Mouse (Mus musculus) neural tube, embryonic 13.5 days (tissue): Measurements from ENCODE around the gene Zbtb8os. TPM values are rescaled to one million over a fixed set of nuclear protein-coding genes. Genes with fewer than 3 reads are reported as not detected.
"Not testable (repeated sequence)": the region's sequence is repeated elsewhere in the genome, so short reads cannot be mapped to it uniquely, and the experiment has no call there.

Experiments
- ATAC-seq: fragments of 200-750 bp; cut with Nextera tagmentation; 2 replicates; pipeline ENCODE4 v1.8.0; 2017; ENCODE audit warnings: low read depth, mild to moderate bottlenecking, moderate TSS enrichment, moderate library complexity
- H3K27ac ChIP-seq: fragments of 300-500 bp; sonication (generic); replicated peaks from 2 replicates; pipeline ENCODE4 v1.5.1; 2015; ENCODE audit warnings: moderate library complexity, mild to moderate bottlenecking, inconsistent platforms
- H3K27me3 ChIP-seq: fragments of 300-500 bp; sonication (generic); 2 replicates; pipeline ENCODE4 v1.6.1; 2015; ENCODE audit warnings: mild to moderate bottlenecking, inconsistent platforms
- H3K36me3 ChIP-seq: fragments of 300-500 bp; sonication (generic); 2 replicates; pipeline ENCODE4 v1.6.1; 2015; ENCODE audit warnings: mild to moderate bottlenecking, inconsistent platforms
- H3K4me1 ChIP-seq: fragments of 300-500 bp; sonication (generic); replicated peaks from 2 replicates; pipeline ENCODE4 v1.6.1; 2015; ENCODE audit warnings: inconsistent platforms
- H3K4me2 ChIP-seq: fragments of 300-500 bp; sonication (generic); 2 replicates; pipeline ENCODE4 v1.6.1; 2015; ENCODE audit warnings: inconsistent platforms, mild to moderate bottlenecking, moderate library complexity
- H3K4me3 ChIP-seq: fragments of 300-500 bp; sonication (generic); 2 replicates; pipeline ENCODE4 v1.5.1; 2015; ENCODE audit warnings: mild to moderate bottlenecking, inconsistent platforms
- H3K9ac ChIP-seq: fragments of 300-500 bp; sonication (generic); 2 replicates; pipeline ENCODE4 v1.6.1; 2015; ENCODE audit warnings: moderate library complexity, mild to moderate bottlenecking, inconsistent platforms
- H3K9me3 ChIP-seq: fragments of 300-500 bp; sonication (generic); 2 replicates; pipeline ENCODE4 v1.6.1; 2016; ENCODE audit warnings: inconsistent platforms
- WGBS: fragments of 180-500 bp; shearing (Covaris S2); methylation state at CpG from one replicate; pipeline ENCODE4 v1.1.7; 2015; 5-methylcytosine and 5-hydroxymethylcytosine counted together
- polyA plus RNA-seq: library from polyadenylated mRNA; unstranded; fragments of >200 nt; fragmentation: Nextera tagmentation; extraction: Ambion mirVana; gene quantifications from 2 replicates; pipeline ENCODE4 v1.2.1, GENCODE M21; 2015

Gene Zbtb8os
- polyA plus RNA-seq, 1 experiment from 2014 or later: 28.2 TPM

DNA sequence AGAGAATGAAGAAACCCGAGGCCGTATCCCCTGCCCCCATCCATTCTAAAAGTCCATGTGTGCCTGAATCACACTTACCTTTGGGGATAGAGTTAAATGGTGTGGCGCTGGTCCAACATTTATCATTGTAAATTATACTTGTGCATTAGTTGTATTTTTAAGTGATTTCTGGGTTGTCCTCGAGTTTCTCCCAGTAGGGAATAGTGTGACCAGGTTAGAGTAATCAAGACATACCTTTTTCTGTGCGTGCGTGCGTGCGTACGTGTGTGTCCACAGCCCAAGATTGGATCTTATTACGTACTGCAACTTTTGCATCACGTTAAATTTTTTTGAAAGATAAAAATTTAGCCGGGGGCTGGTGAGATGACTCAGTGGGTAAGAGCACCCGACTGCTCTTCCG lies 796 bp downstream of the Zbtb8os start:
- Histone ChIP-seq H3K9me3 (no peaks in the 10 kb centered on the region), H3K27me3 (no peaks in the 10 kb centered on the region), H3K4me1 (peaks cover 40% of the 10 kb centered on the region), H3K4me3 (peak overlapping the region; percentile 62), H3K27ac (peak overlapping the region; percentile 99), H3K9ac (peak overlapping the region; percentile 80), H3K36me3 (peaks cover 10% of the 10 kb centered on the region), H3K4me2 (peak overlapping the region; percentile 83)
- no peak for ATAC-seq
- 49% methylated on average over 14 of the region's 14 CpGs for WGBS

GRCm38 (mm10) chr4:129339743-129340142 lies 4.2 kb downstream of the Zbtb8os start:
- H3K9ac ChIP-seq: no peak overlapping the region
- no peak overlapping the region for H3K27ac ChIP-seq
- no peak for ATAC-seq
- H3K9me3 ChIP-seq: no peaks in the 10 kb centered on the region
- H3K27me3 ChIP-seq: no peaks in the 10 kb centered on the region
- H3K4me3 ChIP-seq: no peak overlapping the region
- H3K36me3 ChIP-seq: peaks cover 32% of the 10 kb centered on the region
- peaks cover 12% of the 10 kb centered on the region for H3K4me1 ChIP-seq
- WGBS: 100% methylated on average over 3 of the region's 3 CpGs
- H3K4me2 ChIP-seq: no peak overlapping the region

DNA sequence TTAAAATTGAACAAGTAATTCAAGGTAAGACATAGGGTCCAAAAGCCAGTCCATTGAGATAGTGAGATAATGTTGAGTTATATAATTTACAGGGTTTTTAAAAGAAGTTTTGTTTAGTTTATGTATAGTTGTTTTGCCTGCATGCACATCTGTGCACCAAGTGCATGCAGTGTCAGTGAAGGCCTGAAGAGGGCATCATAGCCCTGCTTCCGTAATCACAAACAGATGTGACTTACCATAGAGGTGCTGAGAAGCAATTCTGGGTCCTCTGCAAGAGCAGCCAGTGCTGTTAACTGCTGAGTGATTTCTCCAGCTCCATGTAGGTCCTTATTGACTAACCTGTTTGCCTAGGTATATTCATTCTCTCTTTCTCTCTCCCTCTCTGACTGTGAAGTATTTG lies 6.4 kb downstream of the Zbtb8os start:
- ATAC-seq: no peak
- no peaks in the 10 kb centered on the region for H3K9me3 ChIP-seq
- H3K4me1 ChIP-seq: peaks cover 3% of the 10 kb centered on the region
- no peak overlapping the region for H3K9ac ChIP-seq
- H3K36me3 ChIP-seq: peaks cover 50% of the 10 kb centered on the region
- no peak overlapping the region for H3K27ac ChIP-seq
- no peaks in the 10 kb centered on the region for H3K27me3 ChIP-seq
- no peak overlapping the region for H3K4me2 ChIP-seq
- no peak overlapping the region for H3K4me3 ChIP-seq
- 89% methylated on average over 1 of the region's 1 CpGs for WGBS

DNA sequence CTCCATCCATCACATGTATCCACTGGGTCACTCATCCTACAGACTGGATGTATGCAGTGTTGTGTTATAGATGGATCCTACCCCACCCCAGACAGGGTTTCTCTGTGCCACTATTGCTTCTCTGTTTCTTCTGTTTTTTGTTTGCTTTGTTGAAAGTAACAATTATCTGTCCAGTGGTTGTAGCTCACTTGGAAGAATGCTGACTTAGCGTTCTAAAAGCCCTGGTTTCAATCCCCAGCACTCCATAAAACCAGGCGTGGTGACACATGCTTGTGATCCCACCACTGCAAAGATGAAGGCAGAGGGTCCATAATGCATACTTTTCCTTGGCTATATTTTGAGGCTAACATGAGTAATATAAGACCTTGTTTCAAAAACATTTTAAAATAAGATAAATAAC lies 7.2 kb downstream of the Zbtb8os start:
- Histone ChIP-seq H3K9ac (no peak overlapping the region), H3K27ac (no peak overlapping the region), H3K9me3 (no peaks in the 10 kb centered on the region), H3K4me2 (no peak overlapping the region), H3K36me3 (peaks cover 52% of the 10 kb centered on the region), H3K27me3 (no peaks in the 10 kb centered on the region), H3K4me3 (no peak overlapping the region), H3K4me1 (no peaks in the 10 kb centered on the region)
- ATAC-seq: no peak
- 85% methylated on average over 2 of the region's 2 CpGs for WGBS

GRCm38 (mm10) chr4:129346481-129347154 lies 11.1 kb downstream of the Zbtb8os start:
- WGBS: 87% methylated on average over 15 of the region's 15 CpGs
- Histone ChIP-seq H3K4me2 (no peak overlapping the region), H3K4me1 (no peaks in the 10 kb centered on the region), H3K4me3 (no peak overlapping the region), H3K36me3 (peaks cover 59% of the 10 kb centered on the region), H3K9me3 (no peaks in the 10 kb centered on the region), H3K27me3 (no peaks in the 10 kb centered on the region), H3K9ac (no peak overlapping the region), H3K27ac (no peak overlapping the region)
- no peak for ATAC-seq

DNA sequence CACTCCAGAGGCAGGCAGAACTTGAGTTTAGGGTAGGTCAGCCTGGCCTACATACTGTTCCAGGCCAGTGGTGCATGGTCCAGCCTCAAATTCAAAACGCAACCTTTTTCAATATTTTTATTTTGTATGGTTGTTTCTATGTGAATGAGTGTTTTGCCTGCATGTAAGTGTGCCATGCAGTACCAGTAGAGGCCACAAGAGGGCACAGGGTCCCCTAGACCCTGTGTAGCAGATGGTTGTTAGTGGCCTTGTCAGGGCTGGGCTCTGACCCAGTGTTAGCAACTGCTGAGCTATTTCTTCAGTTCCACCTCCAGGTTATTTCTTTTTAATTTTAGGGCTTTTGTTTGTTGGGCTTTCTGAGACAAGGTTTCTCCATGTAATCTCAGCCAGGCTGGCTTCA lies 15.1 kb downstream of the Zbtb8os start:
- no peaks in the 10 kb centered on the region for H3K9me3 ChIP-seq
- 11% methylated on average over 1 of the region's 1 CpGs for WGBS
- H3K27ac ChIP-seq: no peak overlapping the region
- H3K27me3 ChIP-seq: no peaks in the 10 kb centered on the region
- H3K36me3 ChIP-seq: peaks cover 49% of the 10 kb centered on the region
- peak; percentile 79; the same call in 1 of the 2 replicates for ATAC-seq
- H3K4me1 ChIP-seq: no peaks in the 10 kb centered on the region
- no peak overlapping the region for H3K9ac ChIP-seq
- no peak overlapping the region for H3K4me2 ChIP-seq
- no peak overlapping the region for H3K4me3 ChIP-seq

GRCm38 (mm10) chr4:129351111-129351510 lies 15.6 kb downstream of the Zbtb8os start:
- H3K27ac ChIP-seq: no peak overlapping the region
- H3K9ac ChIP-seq: no peak overlapping the region
- H3K36me3 ChIP-seq: peaks cover 49% of the 10 kb centered on the region
- H3K4me1 ChIP-seq: no peaks in the 10 kb centered on the region
- ATAC-seq: no peak
- H3K27me3 ChIP-seq: no peaks in the 10 kb centered on the region
- no peak overlapping the region for H3K4me2 ChIP-seq
- no peaks in the 10 kb centered on the region for H3K9me3 ChIP-seq
- WGBS: 76% methylated on average over 6 of the region's 6 CpGs
- no peak overlapping the region for H3K4me3 ChIP-seq

DNA sequence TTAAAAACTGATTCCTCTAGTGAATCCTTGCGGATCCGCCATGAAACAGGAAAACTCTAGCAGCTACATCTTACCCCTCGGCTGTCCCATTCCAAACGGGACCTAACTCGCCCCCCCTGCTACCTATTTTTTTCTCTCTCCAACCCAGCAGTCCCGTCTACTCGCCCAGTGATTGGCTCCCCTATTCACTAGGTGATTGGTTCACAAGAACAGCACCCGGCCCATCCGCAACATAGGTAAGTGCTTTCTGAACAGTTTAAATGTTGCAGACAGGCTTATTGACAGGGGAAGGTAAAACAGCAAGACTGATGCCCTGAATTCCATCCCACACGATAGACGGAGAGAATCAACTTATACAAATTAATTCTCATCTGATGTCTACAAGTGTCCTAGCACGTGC lies 17.7 kb downstream of the Zbtb8os start:
- no peak for ATAC-seq
- Histone ChIP-seq H3K4me3 (no peak overlapping the region), H3K9ac (no peak overlapping the region), H3K27ac (no peak overlapping the region), H3K9me3 (no peaks in the 10 kb centered on the region), H3K27me3 (no peaks in the 10 kb centered on the region), H3K36me3 (peaks cover 58% of the 10 kb centered on the region), H3K4me2 (no peak overlapping the region), H3K4me1 (no peaks in the 10 kb centered on the region)
- WGBS: 92% methylated on average over 12 of the region's 12 CpGs

GRCm38 (mm10) chr4:129354236-129354635 lies 18.7 kb downstream of the Zbtb8os start:
- Histone ChIP-seq H3K4me3 (no peak overlapping the region), H3K27me3 (no peaks in the 10 kb centered on the region), H3K9ac (no peak overlapping the region), H3K9me3 (no peaks in the 10 kb centered on the region), H3K36me3 (peaks cover 64% of the 10 kb centered on the region), H3K4me1 (no peaks in the 10 kb centered on the region), H3K27ac (no peak overlapping the region), H3K4me2 (no peak overlapping the region)
- 83% methylated on average over 15 of the region's 15 CpGs for WGBS
- ATAC-seq: no peak

DNA sequence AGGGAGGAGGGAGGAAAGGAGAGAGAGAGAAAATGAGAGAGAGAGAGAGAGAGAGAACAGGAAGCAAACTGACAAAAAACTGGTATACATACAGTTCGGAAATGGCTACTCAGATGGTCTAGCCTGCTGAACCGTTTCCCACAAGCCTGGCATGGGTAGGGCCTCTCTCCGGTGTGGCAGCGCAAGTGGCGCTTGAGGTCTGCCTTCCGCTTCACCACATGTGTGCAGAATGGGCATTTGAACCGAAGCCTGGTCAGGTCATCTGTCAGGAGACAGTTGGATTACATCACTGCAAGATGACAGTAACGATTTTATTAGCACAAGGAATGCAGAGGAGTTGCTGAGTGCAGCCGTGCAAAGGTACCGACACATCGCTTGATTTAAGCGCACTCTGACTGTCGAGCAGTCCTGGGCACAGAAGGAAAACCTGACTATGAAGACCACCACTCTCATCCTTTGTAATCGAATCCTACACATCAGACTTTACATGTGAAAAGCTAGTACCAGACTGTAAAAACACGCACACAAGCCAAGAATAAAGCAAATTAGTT lies 22.2 kb downstream of the Zbtb8os start:
- no peaks in the 10 kb centered on the region for H3K4me1 ChIP-seq
- ATAC-seq: no peak
- H3K36me3 ChIP-seq: peaks cover 62% of the 10 kb centered on the region
- no peak overlapping the region for H3K27ac ChIP-seq
- H3K9ac ChIP-seq: no peak overlapping the region
- no peak overlapping the region for H3K4me3 ChIP-seq
- H3K9me3 ChIP-seq: no peaks in the 10 kb centered on the region
- H3K4me2 ChIP-seq: no peak overlapping the region
- WGBS: 89% methylated on average over 15 of the region's 15 CpGs
- no peaks in the 10 kb centered on the region for H3K27me3 ChIP-seq

DNA sequence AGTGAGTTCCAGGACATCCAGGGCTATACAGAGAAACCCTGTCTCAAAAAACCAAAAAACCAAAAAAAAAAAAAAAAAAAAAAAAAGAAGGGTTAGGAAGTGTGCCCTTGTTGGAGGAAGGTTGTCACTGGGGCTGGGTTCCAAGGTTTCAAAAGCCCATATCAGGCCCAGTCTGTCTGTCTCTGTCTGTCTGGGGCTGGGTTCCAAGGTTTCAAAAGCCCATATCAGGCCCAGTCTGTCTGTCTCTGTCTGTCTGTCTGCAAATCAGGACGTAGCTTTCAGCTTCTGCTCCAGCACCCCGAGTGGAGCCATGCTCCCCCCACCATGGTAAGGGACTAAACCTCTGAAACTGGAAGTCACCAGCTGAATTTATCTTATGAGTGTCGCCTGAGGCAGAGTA lies 26.7 kb downstream of the Zbtb8os start:
- H3K36me3 ChIP-seq: peaks cover 34% of the 10 kb centered on the region
- 92% methylated on average over 3 of the region's 3 CpGs for WGBS
- H3K9ac ChIP-seq, H3K4me1 ChIP-seq, H3K4me2 ChIP-seq, H3K9me3 ChIP-seq, ATAC-seq, H3K27me3 ChIP-seq, H3K27ac ChIP-seq, H3K4me3 ChIP-seq: not testable (repeated sequence)

GRCm38 (mm10) chr4:129362771-129363170 lies 27.3 kb downstream of the Zbtb8os start:
- no peaks in the 10 kb centered on the region for H3K4me1 ChIP-seq
- no peaks in the 10 kb centered on the region for H3K27me3 ChIP-seq
- peaks cover 32% of the 10 kb centered on the region for H3K36me3 ChIP-seq
- no peak overlapping the region for H3K4me3 ChIP-seq
- H3K4me2 ChIP-seq: no peak overlapping the region
- H3K27ac ChIP-seq: no peak overlapping the region
- ATAC-seq: no peak
- H3K9ac ChIP-seq: no peak overlapping the region
- no peaks in the 10 kb centered on the region for H3K9me3 ChIP-seq
- 82% methylated on average over 5 of the region's 5 CpGs for WGBS

DNA sequence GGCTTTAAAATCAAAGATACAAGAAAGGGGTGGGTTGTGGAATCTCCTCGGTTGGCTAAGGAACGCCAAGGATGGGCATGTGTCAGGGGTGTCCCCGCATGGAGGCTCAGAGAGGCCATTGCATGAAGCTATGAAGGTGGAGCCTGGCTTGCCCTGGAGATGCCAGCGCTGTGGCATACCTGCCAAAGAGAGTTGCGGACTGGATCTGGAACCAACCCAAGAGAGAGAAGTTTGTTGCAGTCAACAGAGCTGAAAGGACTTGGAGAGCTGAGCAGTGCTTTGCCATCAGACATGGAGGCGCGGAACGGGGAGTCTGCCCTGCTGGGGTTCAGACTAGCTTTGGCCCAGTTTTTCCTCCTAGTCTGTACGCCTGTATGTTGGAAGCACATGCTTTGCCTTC lies 28.0 kb downstream of the Zbtb8os start:
- H3K4me1 ChIP-seq: no peaks in the 10 kb centered on the region
- no peak overlapping the region for H3K9ac ChIP-seq
- 97% methylated on average over 9 of the region's 9 CpGs for WGBS
- no peak overlapping the region for H3K4me2 ChIP-seq
- H3K4me3 ChIP-seq: no peak overlapping the region
- no peak overlapping the region for H3K27ac ChIP-seq
- ATAC-seq: no peak
- no peaks in the 10 kb centered on the region for H3K27me3 ChIP-seq
- peaks cover 28% of the 10 kb centered on the region for H3K36me3 ChIP-seq
- no peaks in the 10 kb centered on the region for H3K9me3 ChIP-seq
